Mouse (Mus musculus): ENCODE data around the gene Syt12.

DNA sequence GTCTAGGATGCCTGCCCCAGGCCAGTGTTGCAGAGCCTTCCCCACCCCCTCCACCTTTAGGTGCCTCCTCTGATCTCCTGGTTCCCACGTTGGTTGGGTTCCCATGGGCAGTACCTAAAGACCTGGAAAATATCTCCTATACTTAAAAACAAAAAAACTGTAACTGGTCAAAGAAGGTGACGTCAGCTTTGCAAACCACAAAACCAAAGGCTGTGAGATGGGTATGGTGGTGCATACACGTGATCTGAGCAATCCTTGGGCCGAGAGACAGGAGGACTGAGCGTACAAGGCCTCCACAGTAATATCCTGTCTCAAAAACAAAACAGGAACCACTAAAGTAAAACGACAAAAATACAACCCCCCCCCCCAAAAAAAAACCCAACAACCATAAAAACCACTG lies 39.4 kb downstream of the Syt12 start:
- TF ChIP-seq GATA1 (IDR thresholded peaks at IDR 0.05; ENCODE audit: borderline replicate concordance, low read length) (no peak), FLI1 (IDR thresholded peaks at IDR 0.05; ENCODE audit: low read length) (no peak)
